In the genomic region with DNA sequence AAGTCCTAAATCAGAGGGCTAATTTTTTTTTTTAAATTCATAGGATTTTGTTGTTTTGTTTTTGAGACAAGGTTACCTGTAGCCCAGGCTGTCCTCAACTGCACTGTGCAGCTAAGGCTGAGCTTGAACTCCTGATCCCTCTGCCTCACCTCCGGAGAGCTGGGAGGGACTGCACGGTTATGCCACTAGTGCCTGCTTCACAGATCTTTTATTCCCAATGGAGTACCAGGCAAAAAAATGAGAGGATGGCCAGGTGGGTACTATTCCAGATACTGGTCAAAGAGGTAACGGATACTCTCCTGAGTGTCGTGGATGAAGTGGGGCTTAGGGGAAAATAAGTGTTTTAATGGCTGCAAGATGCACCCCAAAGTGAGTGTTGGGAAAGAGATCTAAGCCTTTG, we compare ENCODE assay signal across 8 mouse cellular contexts. TPM values are rescaled to one million over a fixed set of nuclear protein-coding genes. Genes with fewer than 3 reads are reported as not detected.
A peak's percentile ranks its signal among the peaks of the same experiment; 100 is the strongest.
DNase-seq lines count a peak whose midpoint lies in the region; ATAC-seq and TF ChIP-seq lines count a peak whose summit lies in the region.

No protein-coding gene starts in this region.

- peak overlapping the region; percentile 50 for H3K9ac ChIP-seq in forebrain, embryonic 15.5 days (replicated peaks)
- peak overlapping the region; percentile 68 for H3K9ac ChIP-seq in liver, embryonic 14.5 days (replicated peaks)

- H3K27ac ChIP-seq in gastrocnemius, adult 2 months = peak overlapping the region; percentile 88
- H3K27ac ChIP-seq in forebrain, embryonic 15.5 days (replicated peaks) = peak overlapping the region; percentile 75
- H3K27ac ChIP-seq in liver, embryonic 14.5 days = no peak overlapping the region

- TF ChIP-seq EP300 in liver, embryonic 14.5 days (IDR thresholded peaks at IDR 0.05; ENCODE audit: low read depth) = no peak

- no peak for DNase-seq in gastrocnemius, adult 2 months
- DNase-seq in gastrocnemius, postnatal 14 days = no peak
- no peak for DNase-seq in liver, embryonic 14.5 days (ENCODE audit: low read depth in 3 of 3, low spot score in 3 of 3)
- DNase-seq in layer of hippocampus, postnatal 25 days (ENCODE audit: extremely low spot score in 1 of 2, low spot score in 1 of 2) = no peak
- no peak for DNase-seq in right cerebral cortex, postnatal 10 days (ENCODE audit: low spot score in 2 of 2)
- no peak for DNase-seq in layer of hippocampus, adult 8-10 months (ENCODE audit: low spot score in 2 of 2)

- peak; percentile 3; the same call in 1 of the 2 replicates for ATAC-seq in forebrain, embryonic 15.5 days (replicated peaks)
- 0 out of 2 replicates have a peak, but pooled peaks have one; percentile 14 for ATAC-seq in liver, embryonic 14.5 days (ENCODE audit: insufficient read depth)

- H3K36me3 ChIP-seq in E14TG2a.4 (ENCODE audit: insufficient read depth, low read length) = no peaks in the 10 kb centered on the region
- no peaks in the 10 kb centered on the region for H3K36me3 ChIP-seq in forebrain, embryonic 15.5 days
- H3K36me3 ChIP-seq in liver, embryonic 14.5 days (replicated peaks; ENCODE audit: control insufficient read depth, insufficient read depth, low read depth) = no peaks in the 10 kb centered on the region

- H3K4me3 ChIP-seq in gastrocnemius, adult 2 months = peak overlapping the region; percentile 77
- peak overlapping the region; percentile 80 for H3K4me3 ChIP-seq in E14TG2a.4 (replicated peaks; ENCODE audit: low read length)
- peak overlapping the region; percentile 74 for H3K4me3 ChIP-seq in forebrain, embryonic 15.5 days
- peak overlapping the region; percentile 47 to 88 for H3K4me3 ChIP-seq in liver, embryonic 14.5 days (ENCODE audit: insufficient read depth in 1 of 2, low read depth in 2 of 2, low read length in 2 of 2)

- H3K27me3 ChIP-seq in E14TG2a.4 (ENCODE audit: insufficient read depth, low read length) = no peaks in the 10 kb centered on the region
- H3K27me3 ChIP-seq in forebrain, embryonic 15.5 days = no peaks in the 10 kb centered on the region
- no peaks in the 10 kb centered on the region for H3K27me3 ChIP-seq in liver, embryonic 14.5 days (ENCODE audit: control insufficient read depth, insufficient read depth, low read length)

- no peak for TF ChIP-seq CTCF in gastrocnemius, adult 2 months (IDR thresholded peaks at IDR 0.05)
- no peak for TF ChIP-seq CTCF in E14TG2a.4 (conservative IDR thresholded peaks at IDR 0.05; ENCODE audit: low read length)
- TF ChIP-seq CTCF in liver, embryonic 14.5 days (IDR thresholded peaks at IDR 0.05; ENCODE audit: low read depth) = no peak

- H3K4me2 ChIP-seq in forebrain, embryonic 15.5 days (replicated peaks) = peak overlapping the region; percentile 44
- peak overlapping the region; percentile 82 for H3K4me2 ChIP-seq in liver, embryonic 14.5 days (ENCODE audit: low read depth)

- no peaks in the 10 kb centered on the region for H3K9me3 ChIP-seq in E14TG2a.4 (ENCODE audit: low read length)
- H3K9me3 ChIP-seq in forebrain, embryonic 15.5 days = no peaks in the 10 kb centered on the region
- no peaks in the 10 kb centered on the region for H3K9me3 ChIP-seq in liver, embryonic 14.5 days (ENCODE audit: control insufficient read depth, low read length)

- intact Hi-C loops in gastrocnemius, adult 2 months (cut with DNase I) = no loop called here
- intact Hi-C loops in gastrocnemius, postnatal 14 days (cut with DNase I; ENCODE audit: low total_unique reads) = no loop called here

- H3K4me1 ChIP-seq in E14TG2a.4 (replicated peaks; ENCODE audit: low read depth, low read length) = peaks cover 51% of the 10 kb centered on the region
- peaks cover 16% of the 10 kb centered on the region for H3K4me1 ChIP-seq in forebrain, embryonic 15.5 days
- peaks cover 9% of the 10 kb centered on the region in 2 experiments; a peak in 3 of 4 replicates for H3K4me1 ChIP-seq in liver, embryonic 14.5 days (replicated peaks; ENCODE audit: control insufficient read depth in 2 of 2, insufficient read depth in 2 of 2, low read length in 1 of 2)

- 41% methylated on average over 4 of the region's 4 CpGs for WGBS in forebrain, embryonic 15.5 days
- WGBS in liver, embryonic 14.5 days (ENCODE audit: insufficient replicate concordance) = 44% methylated on average over 4 of the region's 4 CpGs

RNA-seq across cellular contexts. Expression of a gene that starts 0.8 kb away (rescaled TPM):
- total RNA-seq in gastrocnemius, adult 2 months (2021) = 10 to 100 TPM; 10.9 to 14.1 TPM
- 10 to 100 TPM; 14.1 to 16.9 TPM for total RNA-seq in gastrocnemius, postnatal 14 days (2021)
- polyA plus RNA-seq in forebrain, embryonic 15.5 days (2015; fragmentation: Nextera tagmentation; extraction: Ambion mirVana) = 2.7 and 2.9 TPM in 2 replicates
- 1.8 and 1.9 TPM in 2 replicates for polyA plus RNA-seq in liver, embryonic 14.5 days (2012; rRNA removed)
- polyA plus RNA-seq in liver, embryonic 14.5 days (2014; fragmentation: Nextera tagmentation; extraction: Ambion mirVana) = 2.7 TPM in 2 replicates
- total RNA-seq in layer of hippocampus, postnatal 25 days (2021) = 10 to 100 TPM in 1 of 2 experiments, 1 to 10 TPM in 1; 8.8 to 10.3 TPM
- total RNA-seq in layer of hippocampus, adult 8-10 months (2022) = 10 to 100 TPM; 10.3 to 15.9 (median 12.8) TPM
